Mouse (Mus musculus): Measurements from ENCODE around the gene Atg4d. TPM values are rescaled to one million over a fixed set of nuclear protein-coding genes. Genes with fewer than 3 reads are reported as not detected.

The Atg4d gene
- 1.5 TPM for polyA plus RNA-seq (2014; fragmentation: Illumina TruSeq; extraction: RNeasy Lipid Tissue Mini Kit (QIAGEN cat#74804); ENCODE audit: low read depth, low replicate concordance)

GRCm38 (mm10) chr9:21265000-21265561, at the start of gene Atg4d:
Atg4d (plus strand) TSS chr9:21265293.

GRCm38 (mm10) chr9:21238733-21239464, 26.2 kb upstream of the Atg4d start, which contains the start of gene Keap1:
Keap1 (minus strand) TSS chr9:21239361.

GRCm38 (mm10) chr9:21248326-21248725, 16.8 kb upstream of the Atg4d start, which contains the start of gene S1pr5:
S1pr5 (minus strand) TSS chr9:21248443.

GRCm38 (mm10) chr9:21287571-21288402, 22.7 kb downstream of the Atg4d start, which contains the start of gene Kri1:
Kri1 (minus strand) TSS chr9:21287969.

GRCm38 (mm10) chr9:21291022-21291787, 26.1 kb downstream of the Atg4d start, which contains the start of gene Cdkn2d:
Cdkn2d (minus strand) TSS chr9:21291407.

GRCm38 (mm10) chr9:21312134-21312533, 47.0 kb downstream of the Atg4d start, which contains the start of gene Ap1m2:
Ap1m2 (minus strand) TSS chr9:21312337.

GRCm38 (mm10) chr9:21320619-21321512, 55.8 kb downstream of the Atg4d start, which contains the start of gene Slc44a2:
Slc44a2 (plus strand) TSS chr9:21320698.

Other genes starting within 250 kb of the Atg4d start
- gene Icam1, start 249.3 kb upstream of the Atg4d start, polyA plus RNA-seq (2014; fragmentation: Illumina TruSeq; extraction: RNeasy Lipid Tissue Mini Kit (QIAGEN cat#74804); ENCODE audit: low read depth, low replicate concordance), result 3.1 TPM
- gene Icam4, start 235.9 kb upstream of the Atg4d start, polyA plus RNA-seq (2014; fragmentation: Illumina TruSeq; extraction: RNeasy Lipid Tissue Mini Kit (QIAGEN cat#74804); ENCODE audit: low read depth, low replicate concordance), result not detected
- gene Icam5, start 233.2 kb upstream of the Atg4d start, polyA plus RNA-seq (2014; fragmentation: Illumina TruSeq; extraction: RNeasy Lipid Tissue Mini Kit (QIAGEN cat#74804); ENCODE audit: low read depth, low replicate concordance), result not detected
- not detected for gene Zglp1, start 198.2 kb upstream of the Atg4d start, polyA plus RNA-seq (2014; fragmentation: Illumina TruSeq; extraction: RNeasy Lipid Tissue Mini Kit (QIAGEN cat#74804); ENCODE audit: low read depth, low replicate concordance)
- not detected for gene Gm49373, start 192.2 kb upstream of the Atg4d start, polyA plus RNA-seq (2014; fragmentation: Illumina TruSeq; extraction: RNeasy Lipid Tissue Mini Kit (QIAGEN cat#74804); ENCODE audit: low read depth, low replicate concordance)
- gene Fdx1l, start 191.7 kb upstream of the Atg4d start, polyA plus RNA-seq (2014; fragmentation: Illumina TruSeq; extraction: RNeasy Lipid Tissue Mini Kit (QIAGEN cat#74804); ENCODE audit: low read depth, low replicate concordance), result not detected
- gene Gm38431, start 173.3 kb upstream of the Atg4d start, polyA plus RNA-seq (2014; fragmentation: Illumina TruSeq; extraction: RNeasy Lipid Tissue Mini Kit (QIAGEN cat#74804); ENCODE audit: low read depth, low replicate concordance), result 2.4 TPM
- gene Raver1, start 173.3 kb upstream of the Atg4d start, polyA plus RNA-seq (2014; fragmentation: Illumina TruSeq; extraction: RNeasy Lipid Tissue Mini Kit (QIAGEN cat#74804); ENCODE audit: low read depth, low replicate concordance), result 10.4 TPM
- 1.3 TPM for gene Tyk2, start 134.1 kb upstream of the Atg4d start, polyA plus RNA-seq (2014; fragmentation: Illumina TruSeq; extraction: RNeasy Lipid Tissue Mini Kit (QIAGEN cat#74804); ENCODE audit: low read depth, low replicate concordance)
- gene Cdc37, start 115.3 kb upstream of the Atg4d start, polyA plus RNA-seq (2014; fragmentation: Illumina TruSeq; extraction: RNeasy Lipid Tissue Mini Kit (QIAGEN cat#74804); ENCODE audit: low read depth, low replicate concordance), result 13.1 TPM
- gene Pde4a, start 99.6 kb upstream of the Atg4d start, polyA plus RNA-seq (2014; fragmentation: Illumina TruSeq; extraction: RNeasy Lipid Tissue Mini Kit (QIAGEN cat#74804); ENCODE audit: low read depth, low replicate concordance), result 0.87 TPM
- gene Keap1, start 25.9 kb upstream of the Atg4d start, polyA plus RNA-seq (2014; fragmentation: Illumina TruSeq; extraction: RNeasy Lipid Tissue Mini Kit (QIAGEN cat#74804); ENCODE audit: low read depth, low replicate concordance), result 10.0 TPM
- gene S1pr5, start 16.9 kb upstream of the Atg4d start, polyA plus RNA-seq (2014; fragmentation: Illumina TruSeq; extraction: RNeasy Lipid Tissue Mini Kit (QIAGEN cat#74804); ENCODE audit: low read depth, low replicate concordance), result not detected
- 5.5 TPM for gene Kri1, start 22.7 kb downstream of the Atg4d start, polyA plus RNA-seq (2014; fragmentation: Illumina TruSeq; extraction: RNeasy Lipid Tissue Mini Kit (QIAGEN cat#74804); ENCODE audit: low read depth, low replicate concordance)
- gene Cdkn2d, start 26.1 kb downstream of the Atg4d start, polyA plus RNA-seq (2014; fragmentation: Illumina TruSeq; extraction: RNeasy Lipid Tissue Mini Kit (QIAGEN cat#74804); ENCODE audit: low read depth, low replicate concordance), result 7.1 TPM
- gene Ap1m2, start 47.0 kb downstream of the Atg4d start, polyA plus RNA-seq (2014; fragmentation: Illumina TruSeq; extraction: RNeasy Lipid Tissue Mini Kit (QIAGEN cat#74804); ENCODE audit: low read depth, low replicate concordance), result not detected
- 23.9 TPM for gene Slc44a2, start 55.4 kb downstream of the Atg4d start, polyA plus RNA-seq (2014; fragmentation: Illumina TruSeq; extraction: RNeasy Lipid Tissue Mini Kit (QIAGEN cat#74804); ENCODE audit: low read depth, low replicate concordance)
- 20.9 TPM for gene Ilf3, start 102.6 kb downstream of the Atg4d start, polyA plus RNA-seq (2014; fragmentation: Illumina TruSeq; extraction: RNeasy Lipid Tissue Mini Kit (QIAGEN cat#74804); ENCODE audit: low read depth, low replicate concordance)
- not detected for gene Qtrt1, start 146.5 kb downstream of the Atg4d start, polyA plus RNA-seq (2014; fragmentation: Illumina TruSeq; extraction: RNeasy Lipid Tissue Mini Kit (QIAGEN cat#74804); ENCODE audit: low read depth, low replicate concordance)
- gene Dnm2, start 159.6 kb downstream of the Atg4d start, polyA plus RNA-seq (2014; fragmentation: Illumina TruSeq; extraction: RNeasy Lipid Tissue Mini Kit (QIAGEN cat#74804); ENCODE audit: low read depth, low replicate concordance), result 22.1 TPM
- 2.9 TPM for gene Tmed1, start 245.0 kb downstream of the Atg4d start, polyA plus RNA-seq (2014; fragmentation: Illumina TruSeq; extraction: RNeasy Lipid Tissue Mini Kit (QIAGEN cat#74804); ENCODE audit: low read depth, low replicate concordance)